Mouse (Mus musculus): ENCODE results near the gene Gm5478. TPM values are rescaled to one million over a fixed set of nuclear protein-coding genes. Genes with fewer than 3 reads are reported as not detected.
"Not testable (repeated sequence)": the region's sequence is repeated elsewhere in the genome, so short reads cannot be mapped to it uniquely, and the experiment has no call there.

Gm5478 gene
- polyA plus RNA-seq (2016; fragmentation: Nextera tagmentation; extraction: Ambion mirVana) = not detected in 2 replicates

- no peak for DNase-seq (ENCODE audit: low spot score)
- H3K27me3 ChIP-seq (replicated peaks; ENCODE audit: low read depth, poor library complexity, severe bottlenecking) = no peaks in the 10 kb centered on the region
- WGBS = 79% methylated on average over 3 of the region's 3 CpGs
- no peaks in the 10 kb centered on the region for H3K36me3 ChIP-seq (replicated peaks)
- H3K4me1 ChIP-seq = no peaks in the 10 kb centered on the region
- H3K9me3 ChIP-seq = no peaks in the 10 kb centered on the region
- no peak within 1 kb of the TSS for H3K27ac ChIP-seq (replicated peaks)
- no peak within 1 kb of the TSS for H3K4me3 ChIP-seq
Measured at GRCm38 (mm10) chr15:101647280-101647679, at the start of gene Gm5478. Gene Gm5478, minus strand, starts transcription at chr15:101647380.

DNA sequence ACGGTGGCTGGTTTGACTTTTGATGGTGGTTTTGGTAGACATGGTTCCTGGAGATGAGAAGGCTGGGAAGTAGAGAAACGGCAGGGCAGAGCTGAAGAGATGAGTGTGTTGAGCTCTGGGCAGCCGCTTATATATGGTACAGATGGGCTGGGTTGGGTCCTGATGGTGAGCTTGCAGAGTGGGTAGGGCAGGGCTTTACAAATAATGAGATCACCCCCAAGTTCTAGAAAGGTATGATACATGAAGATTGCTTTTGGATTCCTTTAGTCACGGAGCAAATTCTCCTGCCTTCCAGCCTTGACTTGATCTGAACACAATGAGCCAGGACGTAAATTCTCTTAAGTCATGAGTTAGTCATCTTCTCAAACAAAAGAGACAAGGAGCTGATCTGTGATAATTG lies 47.0 kb upstream of the Gm5478 start, which contains the start of gene Krt6a:
Krt6a (minus strand) TSS at position 101 of the 400 bp plus-strand sequence.
- Histone ChIP-seq H3K4me3 (no peak within 1 kb of the TSS), H3K4me1 (0 out of 2 replicates have a peak, but pooled peaks cover 4% of the 10 kb centered on the region), H3K27me3 (replicated peaks; ENCODE audit: low read depth, poor library complexity, severe bottlenecking) (no peaks in the 10 kb centered on the region), H3K9me3 (no peaks in the 10 kb centered on the region), H3K36me3 (replicated peaks) (no peaks in the 10 kb centered on the region), H3K27ac (replicated peaks) (no peak within 1 kb of the TSS)
- DNase-seq (ENCODE audit: low spot score) = no peak
- WGBS = 89% methylated on average over 5 of the region's 5 CpGs

DNA sequence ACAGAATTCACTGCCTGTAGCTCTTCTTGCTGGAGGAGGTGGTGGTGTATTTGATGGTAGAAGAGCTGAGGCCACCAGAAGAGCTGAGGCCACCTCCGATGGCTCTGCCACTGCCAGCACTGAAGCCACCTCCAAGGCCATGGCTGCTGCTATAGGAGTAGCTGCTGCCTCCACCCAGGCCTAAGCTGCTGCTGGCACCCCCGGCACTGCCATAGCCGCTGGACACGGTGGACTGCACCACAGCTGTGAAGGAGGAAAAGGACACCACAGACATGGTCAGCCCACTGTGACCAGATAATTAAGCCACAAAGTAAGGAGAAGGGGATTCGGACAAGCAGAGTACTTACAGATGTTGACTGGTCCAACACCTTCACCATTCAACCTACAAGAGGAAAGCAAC lies 43.3 kb upstream of the Gm5478 start:
- H3K4me1 ChIP-seq; DNase-seq (ENCODE audit: low spot score); H3K4me3 ChIP-seq; H3K36me3 ChIP-seq (replicated peaks); H3K9me3 ChIP-seq; H3K27me3 ChIP-seq (replicated peaks; ENCODE audit: low read depth, poor library complexity, severe bottlenecking); H3K27ac ChIP-seq (replicated peaks): not testable (repeated sequence)
- 91% methylated on average over 5 of the region's 5 CpGs for WGBS

- H3K4me1 ChIP-seq = no peaks in the 10 kb centered on the region
- no peak for DNase-seq (ENCODE audit: low spot score)
- no peak overlapping the region for H3K4me3 ChIP-seq
- H3K36me3 ChIP-seq (replicated peaks) = no peaks in the 10 kb centered on the region
- no peak overlapping the region for H3K27ac ChIP-seq (replicated peaks)
- no peaks in the 10 kb centered on the region for H3K9me3 ChIP-seq
- 55% methylated on average over 2 of the region's 2 CpGs for WGBS
- no peaks in the 10 kb centered on the region for H3K27me3 ChIP-seq (replicated peaks; ENCODE audit: low read depth, poor library complexity, severe bottlenecking)
Measured at GRCm38 (mm10) chr15:101688161-101688560, 41.0 kb upstream of the Gm5478 start.

DNA sequence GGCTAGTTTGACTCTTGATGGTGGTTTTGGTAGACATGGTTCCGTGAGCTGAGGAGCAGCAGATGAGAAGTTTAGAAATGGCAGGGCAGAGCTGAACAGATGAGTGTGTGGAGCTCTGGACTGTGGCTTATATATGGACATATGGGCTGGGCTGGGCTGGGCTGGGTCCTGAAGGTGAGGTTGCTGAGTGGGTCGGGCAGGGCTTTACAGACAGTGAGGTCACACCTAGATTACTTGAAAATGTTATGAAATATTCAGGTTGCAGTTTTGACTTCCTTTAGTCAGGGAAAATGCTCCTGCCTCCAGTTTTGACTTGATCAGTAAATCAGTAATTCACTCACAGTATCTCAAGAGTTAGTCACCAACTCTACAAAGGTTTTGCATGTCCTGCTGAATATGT lies 33.0 kb upstream of the Gm5478 start, which contains the start of gene Krt6b:
Krt6b (minus strand) TSS at position 101 of the 400 bp plus-strand sequence.
- no peak for DNase-seq (ENCODE audit: low spot score)
- Histone ChIP-seq H3K4me3 (no peak within 1 kb of the TSS), H3K9me3 (no peaks in the 10 kb centered on the region), H3K27ac (replicated peaks) (no peak within 1 kb of the TSS), H3K27me3 (replicated peaks; ENCODE audit: low read depth, poor library complexity, severe bottlenecking) (no peaks in the 10 kb centered on the region), H3K4me1 (no peaks in the 10 kb centered on the region), H3K36me3 (replicated peaks) (no peaks in the 10 kb centered on the region)
- 83% methylated on average over 2 of the region's 2 CpGs for WGBS

- Histone ChIP-seq H3K4me3 (no peak overlapping the region), H3K27me3 (replicated peaks; ENCODE audit: low read depth, poor library complexity, severe bottlenecking) (no peaks in the 10 kb centered on the region), H3K36me3 (replicated peaks) (no peaks in the 10 kb centered on the region), H3K9me3 (no peaks in the 10 kb centered on the region), H3K4me1 (no peaks in the 10 kb centered on the region), H3K27ac (replicated peaks) (no peak overlapping the region)
- no peak for DNase-seq (ENCODE audit: low spot score)
- WGBS = 84% methylated on average over 1 of the region's 1 CpGs
Measured at GRCm38 (mm10) chr15:101675978-101676377, 28.8 kb upstream of the Gm5478 start.

DNA sequence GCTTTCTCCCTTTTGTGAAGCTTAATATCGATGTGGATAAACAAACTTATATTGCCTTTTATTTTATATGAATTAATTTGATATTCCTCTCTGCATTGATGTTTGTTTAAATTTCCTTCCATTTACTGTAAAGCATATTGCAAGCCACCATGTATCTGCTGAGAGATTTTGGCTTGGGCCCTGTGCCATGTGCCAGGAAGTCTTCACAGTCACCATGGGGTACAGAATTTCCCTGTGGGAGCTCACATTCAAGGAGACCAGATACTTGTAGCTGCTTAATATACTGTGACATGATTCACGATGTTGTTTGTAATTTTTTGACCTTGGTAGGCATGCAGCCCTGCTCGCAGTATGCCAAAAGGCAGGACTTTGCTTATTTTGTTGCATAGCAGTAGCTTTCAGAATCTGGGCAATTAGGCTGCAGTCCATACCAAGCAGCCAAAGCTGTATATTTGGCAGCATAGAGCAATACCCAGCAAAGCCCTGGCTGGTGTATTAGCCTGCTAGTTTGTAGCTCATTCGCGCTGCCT lies 5.6 kb upstream of the Gm5478 start:
- Histone ChIP-seq H3K4me3 (no peak overlapping the region), H3K4me1 (no peaks in the 10 kb centered on the region), H3K36me3 (replicated peaks) (no peaks in the 10 kb centered on the region), H3K27me3 (replicated peaks; ENCODE audit: low read depth, poor library complexity, severe bottlenecking) (no peaks in the 10 kb centered on the region), H3K27ac (replicated peaks) (no peak overlapping the region), H3K9me3 (no peaks in the 10 kb centered on the region)
- WGBS = 93% methylated on average over 5 of the region's 5 CpGs
- DNase-seq (ENCODE audit: low spot score) = no peak

- H3K4me3 ChIP-seq = no peak within 1 kb of the TSS
- no peak for DNase-seq (ENCODE audit: low spot score)
- no peak within 1 kb of the TSS for H3K27ac ChIP-seq (replicated peaks)
- no peaks in the 10 kb centered on the region for H3K9me3 ChIP-seq
- WGBS = 80% methylated on average over 2 of the region's 2 CpGs
- no peaks in the 10 kb centered on the region for H3K4me1 ChIP-seq
- no peaks in the 10 kb centered on the region; the same call in 1 of the 2 replicates for H3K27me3 ChIP-seq (replicated peaks; ENCODE audit: low read depth, poor library complexity, severe bottlenecking)
- H3K36me3 ChIP-seq (replicated peaks) = no peaks in the 10 kb centered on the region
Measured at GRCm38 (mm10) chr15:101627884-101628283, 19.3 kb downstream of the Gm5478 start, which contains the start of gene Gm5414. Gene Gm5414, minus strand, starts transcription at chr15:101628188.

DNA sequence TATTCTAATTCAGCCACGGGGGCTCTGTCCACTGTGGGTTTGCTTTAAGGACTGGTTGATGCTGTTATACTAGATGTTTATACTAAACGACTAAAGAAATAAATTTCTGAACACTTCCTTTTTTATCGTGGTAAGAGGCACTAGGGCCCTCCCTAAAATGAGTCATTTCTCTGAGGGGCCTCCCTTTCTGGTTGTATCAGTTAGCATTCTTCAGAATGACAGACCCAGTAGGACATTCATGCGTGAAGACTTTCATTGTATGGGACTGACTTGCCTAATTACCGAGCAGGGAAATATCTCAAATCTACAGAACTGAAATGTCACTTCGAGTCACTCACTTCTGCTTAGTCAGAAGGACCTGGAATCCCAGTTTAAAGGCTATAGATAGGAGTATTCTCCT lies 48.1 kb downstream of the Gm5478 start:
- H3K4me3 ChIP-seq = no peak overlapping the region
- 71% methylated on average over 6 of the region's 6 CpGs for WGBS
- no peak for DNase-seq (ENCODE audit: low spot score)
- no peaks in the 10 kb centered on the region for H3K4me1 ChIP-seq
- H3K27me3 ChIP-seq (replicated peaks; ENCODE audit: low read depth, poor library complexity, severe bottlenecking) = no peaks in the 10 kb centered on the region
- no peak overlapping the region for H3K27ac ChIP-seq (replicated peaks)
- 0 out of 2 replicates have a peak, but pooled peaks cover 4% of the 10 kb centered on the region for H3K9me3 ChIP-seq
- H3K36me3 ChIP-seq (replicated peaks) = no peaks in the 10 kb centered on the region

Small RNA genes within 50 kb of the gene (microRNA-seq; reads per million reads assigned to microRNA genes)
- gene Gm44342 (not detected), gene Gm44383 (not detected), gene Gm44479 (not detected)

Other genes starting within 250 kb of the Gm5478 start
- 16.2 and 17.4 TPM in 2 replicates for gene Krt7, start 236.3 kb downstream of the Gm5478 start, polyA plus RNA-seq (2016; fragmentation: Nextera tagmentation; extraction: Ambion mirVana)
- gene Krt87, start 208.6 kb downstream of the Gm5478 start, polyA plus RNA-seq (2016; fragmentation: Nextera tagmentation; extraction: Ambion mirVana) = 0.12 TPM in 1 of 2 replicates, not detected in the other
- not detected in 2 replicates for gene Krt88, start 199.6 kb downstream of the Gm5478 start, polyA plus RNA-seq (2016; fragmentation: Nextera tagmentation; extraction: Ambion mirVana)
- not detected in 2 replicates for gene Krt81, start 183.6 kb downstream of the Gm5478 start, polyA plus RNA-seq (2016; fragmentation: Nextera tagmentation; extraction: Ambion mirVana)
- gene Krt86, start 173.9 kb downstream of the Gm5478 start, polyA plus RNA-seq (2016; fragmentation: Nextera tagmentation; extraction: Ambion mirVana) = not detected in 2 replicates
- not detected in 2 replicates for gene Krt83, start 155.9 kb downstream of the Gm5478 start, polyA plus RNA-seq (2016; fragmentation: Nextera tagmentation; extraction: Ambion mirVana)
- not detected in 2 replicates for gene Gm49425, start 130.1 kb downstream of the Gm5478 start, polyA plus RNA-seq (2016; fragmentation: Nextera tagmentation; extraction: Ambion mirVana)
- not detected in 2 replicates for gene Krt84, start 114.6 kb downstream of the Gm5478 start, polyA plus RNA-seq (2016; fragmentation: Nextera tagmentation; extraction: Ambion mirVana)
- gene Krt82, start 96.7 kb downstream of the Gm5478 start, polyA plus RNA-seq (2016; fragmentation: Nextera tagmentation; extraction: Ambion mirVana) = not detected in 2 replicates
- 0.24 and 0.50 TPM in 2 replicates for gene Krt90, start 84.4 kb downstream of the Gm5478 start, polyA plus RNA-seq (2016; fragmentation: Nextera tagmentation; extraction: Ambion mirVana)
- gene Krt75, start 73.5 kb downstream of the Gm5478 start, polyA plus RNA-seq (2016; fragmentation: Nextera tagmentation; extraction: Ambion mirVana) = 0.09 TPM in 2 replicates
- not detected in 2 replicates for gene Gm5414, start 19.2 kb downstream of the Gm5478 start, polyA plus RNA-seq (2016; fragmentation: Nextera tagmentation; extraction: Ambion mirVana)
- not detected in 2 replicates for gene Krt6b, start 32.9 kb upstream of the Gm5478 start, polyA plus RNA-seq (2016; fragmentation: Nextera tagmentation; extraction: Ambion mirVana)
- 0.06 and 0.09 TPM in 2 replicates for gene Krt6a, start 46.9 kb upstream of the Gm5478 start, polyA plus RNA-seq (2016; fragmentation: Nextera tagmentation; extraction: Ambion mirVana)
- 1.1 and 5.4 TPM in 2 replicates for gene Krt5, start 65.5 kb upstream of the Gm5478 start, polyA plus RNA-seq (2016; fragmentation: Nextera tagmentation; extraction: Ambion mirVana)
- gene Krt71, start 95.7 kb upstream of the Gm5478 start, polyA plus RNA-seq (2016; fragmentation: Nextera tagmentation; extraction: Ambion mirVana) = not detected in 2 replicates
- not detected in 2 replicates for gene Krt72, start 139.1 kb upstream of the Gm5478 start, polyA plus RNA-seq (2016; fragmentation: Nextera tagmentation; extraction: Ambion mirVana)
- not detected in 2 replicates for gene Krt73, start 155.0 kb upstream of the Gm5478 start, polyA plus RNA-seq (2016; fragmentation: Nextera tagmentation; extraction: Ambion mirVana)
- gene Krt2, start 170.8 kb upstream of the Gm5478 start, polyA plus RNA-seq (2016; fragmentation: Nextera tagmentation; extraction: Ambion mirVana) = not detected in 2 replicates
- 0.50 and 1.6 TPM in 2 replicates for gene Krt1, start 203.4 kb upstream of the Gm5478 start, polyA plus RNA-seq (2016; fragmentation: Nextera tagmentation; extraction: Ambion mirVana)
- 0.06 TPM in 1 of 2 replicates, not detected in the other for gene Krt77, start 222.3 kb upstream of the Gm5478 start, polyA plus RNA-seq (2016; fragmentation: Nextera tagmentation; extraction: Ambion mirVana)
- gene Krt76, start 245.5 kb upstream of the Gm5478 start, polyA plus RNA-seq (2016; fragmentation: Nextera tagmentation; extraction: Ambion mirVana) = not detected in 2 replicates